Mouse (Mus musculus) testis, adult 2 months (tissue): Measurements from ENCODE around the gene Cdkn2aipnl. TPM values are rescaled to one million over a fixed set of nuclear protein-coding genes. Genes with fewer than 3 reads are reported as not detected.

Experiments used
- H3K27ac ChIP-seq: fragments of 200-500 bp; 2 replicates; pipeline ENCODE4 v1.5.1; 2012; ENCODE audit warnings: low read depth, low read length; ENCODE audit not compliant: control insufficient read depth, insufficient read depth
- H3K27me3 ChIP-seq: fragments of 200-500 bp; 2 replicates; pipeline ENCODE4 v1.6.1; 2012; ENCODE audit warnings: mild to moderate bottlenecking, low read length, moderate library complexity; ENCODE audit not compliant: control insufficient read depth, insufficient read depth
- H3K36me3 ChIP-seq: fragments of 200-500 bp; 2 replicates; pipeline ENCODE4 v1.6.1; 2012; ENCODE audit warnings: mild to moderate bottlenecking, low read length; ENCODE audit not compliant: control insufficient read depth, insufficient read depth
- H3K4me1 ChIP-seq: fragments of 200-500 bp; 2 replicates; pipeline ENCODE4 v1.6.1; 2012; ENCODE audit warnings: low read length; ENCODE audit not compliant: control insufficient read depth, insufficient read depth
- H3K4me3 ChIP-seq: fragments of 200-500 bp; 2 replicates; pipeline ENCODE4 v1.5.1; 2012; ENCODE audit warnings: low read depth, mild to moderate bottlenecking, low read length, moderate library complexity, mixed read lengths; ENCODE audit not compliant: control insufficient read depth
- CTCF ChIP-seq: fragments of 200-500 bp; IDR thresholded peaks from 2 replicates; pipeline ENCODE4 v1.5.1; 2012; ENCODE audit warnings: low read depth, mild to moderate bottlenecking, inconsistent platforms, low read length, moderate library complexity; ENCODE audit not compliant: control insufficient read depth, insufficient read depth, insufficient replicate concordance
- POLR2A ChIP-seq: fragments of 200-500 bp; IDR thresholded peaks from 2 replicates; pipeline ENCODE4 v1.6.1; 2012; ENCODE audit warnings: low read depth, mild to moderate bottlenecking, inconsistent platforms, low read length, moderate library complexity; ENCODE audit not compliant: control insufficient read depth
- polyA plus RNA-seq: library from polyadenylated mRNA; depleted of rRNA; stranded (reverse); fragments of >200 nt; gene quantifications from 2 replicates; pipeline ENCODE4 v1.2.3, GENCODE M21; 2012

Gene Cdkn2aipnl
- polyA plus RNA-seq, 1 experiment, result 7.0 TPM

DNA sequence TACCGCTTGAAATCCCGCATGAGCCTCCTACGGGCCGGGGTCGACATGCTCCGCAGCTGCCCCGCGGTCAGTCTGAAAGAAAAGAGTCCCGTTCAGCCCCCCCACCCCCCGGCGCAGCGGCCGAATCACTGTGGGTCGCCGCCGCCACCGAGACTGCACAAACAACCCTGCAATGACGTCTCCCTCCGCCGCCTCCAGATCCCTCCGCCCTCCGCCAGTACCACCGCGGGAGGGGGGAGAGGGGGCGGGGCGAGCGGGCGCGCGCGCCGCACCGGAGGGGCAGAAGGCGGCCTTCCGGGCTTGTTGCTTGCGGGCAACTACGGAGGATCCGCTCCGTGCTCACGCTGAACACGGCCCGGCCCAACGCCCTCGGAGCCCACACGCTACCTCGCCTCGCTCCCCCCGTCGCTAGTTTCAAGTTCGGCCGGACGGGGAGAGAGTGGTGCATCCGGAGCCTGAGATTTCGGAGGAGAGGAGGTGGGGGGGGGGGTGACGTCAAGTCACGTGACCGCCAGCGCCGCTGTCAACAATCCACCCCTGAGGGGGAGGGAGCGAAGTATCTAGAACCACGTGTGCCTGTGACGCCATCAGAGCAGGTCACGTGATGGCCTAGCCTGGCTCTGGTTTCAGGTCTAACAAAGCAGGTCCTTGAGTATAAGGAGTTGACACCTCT lies 33.0 kb downstream of the Cdkn2aipnl start, which contains the start of gene Ube2b:
Ube2b (minus strand) TSS at position 473 of the 673 bp plus-strand sequence.
- TF ChIP-seq CTCF (no peak), POLR2A (peak; percentile 86)

DNA sequence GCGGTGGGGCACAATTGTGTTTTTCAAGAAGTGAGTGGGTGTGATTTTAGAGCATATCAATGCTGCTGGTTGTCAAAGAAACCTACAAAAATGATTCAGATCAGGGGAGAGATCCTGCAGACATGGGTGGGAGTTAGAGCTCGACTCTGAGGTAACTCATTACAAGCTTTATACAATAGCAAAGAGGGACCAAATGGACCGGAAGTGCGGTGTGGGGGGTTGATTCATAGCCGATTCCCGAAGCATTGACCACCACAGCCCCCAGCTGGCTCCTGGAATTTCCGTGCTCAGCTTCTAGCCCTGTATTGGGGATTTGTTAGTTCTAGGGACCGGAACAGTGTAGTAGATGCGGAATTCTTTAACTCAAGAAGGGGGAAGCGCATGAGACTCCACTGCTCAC lies 33.9 kb downstream of the Cdkn2aipnl start:
- peaks cover 6% of the 10 kb centered on the region; the same call in 1 of the 2 replicates for H3K4me1 ChIP-seq
- H3K4me3 ChIP-seq, result peak overlapping the region; percentile 97
- H3K27me3 ChIP-seq, result no peaks in the 10 kb centered on the region
- TF ChIP-seq POLR2A, result no peak
- no peaks in the 10 kb centered on the region for H3K36me3 ChIP-seq
- peak overlapping the region; percentile 98 for H3K27ac ChIP-seq

More for the DNA sequence above, 33.0 kb downstream of the Cdkn2aipnl start, which contains the start of gene Ube2b:
- Histone ChIP-seq H3K27ac (peak within 1 kb of the TSS; percentile 98), H3K27me3 (no peaks in the 10 kb centered on the region), H3K36me3 (no peaks in the 10 kb centered on the region), H3K4me1 (peaks cover 6% of the 10 kb centered on the region; the same call in 1 of the 2 replicates), H3K4me3 (peak within 1 kb of the TSS; percentile 97)

DNA sequence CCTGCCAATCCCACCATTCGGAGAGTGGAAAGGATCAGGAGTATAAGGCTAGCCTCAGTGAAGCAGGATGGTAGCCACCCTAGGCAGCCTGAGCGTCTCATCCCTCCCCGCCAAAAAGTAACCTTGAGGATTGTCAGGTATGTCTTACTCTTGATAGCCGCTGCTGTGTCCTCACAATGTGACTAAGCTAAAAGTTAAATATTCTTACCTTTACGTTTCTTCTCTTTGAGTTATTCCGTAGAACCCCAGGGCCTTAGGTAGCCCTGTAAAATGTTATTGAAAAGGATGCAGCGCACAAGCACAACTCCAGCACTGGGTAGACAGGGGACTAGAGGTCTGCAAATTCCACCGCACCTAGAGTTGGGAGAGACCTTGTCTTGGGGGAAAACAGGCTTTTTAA lies 34.4 kb downstream of the Cdkn2aipnl start:
- H3K4me3 ChIP-seq, result peak overlapping the region; percentile 97
- H3K36me3 ChIP-seq, result no peaks in the 10 kb centered on the region
- no peak for TF ChIP-seq CTCF
- TF ChIP-seq POLR2A, result no peak
- 0 out of 2 replicates have a peak overlapping the region, but pooled peaks have one; percentile 2 for H3K27ac ChIP-seq
- peaks cover 6% of the 10 kb centered on the region; the same call in 1 of the 2 replicates for H3K4me1 ChIP-seq
- H3K27me3 ChIP-seq, result no peaks in the 10 kb centered on the region

DNA sequence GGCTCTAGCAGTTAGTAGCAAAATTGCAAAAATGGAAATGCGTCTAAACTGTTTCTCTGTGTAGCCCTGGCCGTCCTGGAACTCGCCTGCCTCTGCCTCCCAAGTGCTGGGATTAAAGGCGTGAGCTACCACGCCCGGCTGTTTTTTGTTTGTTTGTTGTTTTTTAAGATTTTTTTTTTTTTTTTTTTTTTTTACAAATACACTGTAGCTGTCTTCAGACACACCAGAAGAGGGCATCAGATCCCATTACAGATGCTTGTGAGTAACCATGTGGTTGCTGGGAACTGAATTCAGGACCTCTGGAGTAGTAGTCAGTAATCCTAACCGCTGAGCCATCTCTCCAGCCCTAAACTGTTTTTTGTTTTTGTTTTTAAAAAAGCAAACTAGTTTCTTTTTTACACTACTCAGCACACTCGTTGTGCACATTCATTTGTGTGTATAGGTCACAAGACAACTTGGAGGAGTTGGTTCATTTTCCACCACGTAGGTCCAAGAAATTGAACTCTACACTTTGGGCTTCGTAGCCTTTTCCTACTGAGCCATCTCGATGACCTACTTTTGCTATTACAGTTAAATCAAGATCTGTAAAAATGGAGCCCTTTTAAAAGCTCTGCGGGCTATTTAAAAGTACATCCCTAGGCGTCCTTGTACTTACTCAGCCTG lies 35.5 kb downstream of the Cdkn2aipnl start:
- Histone ChIP-seq H3K4me3 (peak overlapping the region; percentile 100), H3K27ac (peak overlapping the region; percentile 99), H3K27me3 (no peaks in the 10 kb centered on the region), H3K36me3 (no peaks in the 10 kb centered on the region), H3K4me1 (peaks cover 6% of the 10 kb centered on the region; the same call in 1 of the 2 replicates)
- TF ChIP-seq CTCF (no peak), POLR2A (no peak)

DNA sequence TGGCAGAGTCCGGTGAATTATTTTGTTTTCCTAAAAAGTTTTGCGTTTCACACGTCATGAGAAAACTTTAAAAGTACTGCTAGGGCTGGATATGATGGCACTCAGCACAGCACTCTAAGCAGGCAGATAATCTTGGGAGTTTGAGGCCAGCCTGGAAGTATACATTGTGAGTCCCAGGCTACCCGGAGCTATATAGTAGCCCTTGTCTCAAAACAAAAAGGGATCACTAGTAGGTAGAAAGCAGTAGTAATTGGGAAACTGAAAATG lies 36.0 kb downstream of the Cdkn2aipnl start:
- peak overlapping the region; percentile 100 for H3K4me3 ChIP-seq
- peaks cover 6% of the 10 kb centered on the region; the same call in 1 of the 2 replicates for H3K4me1 ChIP-seq
- TF ChIP-seq POLR2A (no peak), CTCF (no peak)
- no peaks in the 10 kb centered on the region for H3K36me3 ChIP-seq
- H3K27ac ChIP-seq, result peak overlapping the region; percentile 99
- H3K27me3 ChIP-seq, result no peaks in the 10 kb centered on the region

DNA sequence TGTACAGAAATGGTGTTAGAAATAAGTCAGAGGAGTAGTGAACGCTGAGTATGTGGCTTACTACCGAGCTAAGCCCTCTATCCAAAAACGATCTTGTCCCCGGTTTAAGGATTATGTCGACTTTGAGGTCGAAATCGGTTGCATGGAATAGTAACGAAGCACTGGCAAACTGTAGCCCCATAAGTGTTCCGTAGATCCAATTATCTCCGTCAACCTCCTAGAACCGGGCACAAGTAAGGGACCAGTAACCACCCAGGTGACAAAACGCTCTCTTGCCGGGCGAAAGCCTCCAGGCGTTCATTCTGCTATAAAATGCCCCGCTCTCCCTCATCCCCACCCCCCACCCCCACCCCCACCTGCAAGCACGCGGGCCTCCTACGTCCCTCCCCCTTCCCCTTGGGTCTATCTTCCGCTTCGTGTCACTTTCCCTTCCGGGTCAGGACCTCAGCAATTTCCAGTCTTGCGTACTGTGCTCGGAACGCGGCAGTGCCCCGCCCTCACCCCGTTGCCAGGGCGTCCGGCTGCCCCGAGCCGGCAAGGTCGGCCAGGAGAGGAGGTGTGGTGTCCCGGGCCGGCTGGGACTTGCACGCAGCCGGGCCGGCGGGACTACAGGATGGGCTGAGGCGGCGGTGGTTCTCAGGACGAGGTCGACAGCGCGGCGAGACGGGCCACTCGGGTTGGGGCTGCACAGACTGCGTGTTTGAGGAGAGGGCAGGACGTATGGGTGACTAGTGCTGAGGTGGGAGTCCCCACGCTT lies 36.5 kb downstream of the Cdkn2aipnl start, which contains the start of gene Cdkl3:
Cdkl3 (plus strand) TSS at position 450 of the 757 bp plus-strand sequence.
- peak within 1 kb of the TSS; percentile 100 for H3K4me3 ChIP-seq
- TF ChIP-seq CTCF (0 out of 2 replicates have a peak, but pooled peaks have one; percentile 7), POLR2A (peak; percentile 92)
- peaks cover 6% of the 10 kb centered on the region; the same call in 1 of the 2 replicates for H3K4me1 ChIP-seq
- H3K36me3 ChIP-seq, result no peaks in the 10 kb centered on the region
- no peaks in the 10 kb centered on the region for H3K27me3 ChIP-seq
- peak within 1 kb of the TSS; percentile 99 for H3K27ac ChIP-seq

DNA sequence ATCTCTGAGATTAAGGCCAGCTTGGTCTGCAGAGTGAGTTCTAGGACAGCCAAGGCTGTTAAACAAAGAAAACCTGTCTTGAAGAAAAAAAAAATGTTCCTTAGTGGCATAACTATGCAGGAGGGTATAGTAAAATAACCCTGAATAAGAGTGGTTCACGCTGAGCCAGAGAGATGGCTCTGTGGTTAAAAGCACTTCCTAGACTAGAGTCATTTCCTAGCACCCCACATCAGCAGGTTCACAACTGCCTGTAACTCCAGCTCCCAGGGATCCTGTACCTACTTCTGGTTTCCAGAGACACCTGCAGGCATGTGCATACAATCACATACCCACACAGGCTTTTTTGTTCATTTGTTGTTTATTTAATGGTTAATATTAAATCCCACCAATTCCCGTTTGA lies 38.1 kb downstream of the Cdkn2aipnl start:
- Histone ChIP-seq H3K36me3 (no peaks in the 10 kb centered on the region), H3K27ac (no peak overlapping the region), H3K4me3 (peak overlapping the region; percentile 41; the same call in 1 of the 2 replicates), H3K27me3 (no peaks in the 10 kb centered on the region), H3K4me1 (peaks cover 6% of the 10 kb centered on the region; the same call in 1 of the 2 replicates)
- TF ChIP-seq POLR2A (no peak), CTCF (no peak)
